Mouse (Mus musculus): Measurements from ENCODE around the gene Dtx2. TPM values are rescaled to one million over a fixed set of nuclear protein-coding genes. Genes with fewer than 3 reads are reported as not detected.
"Not testable (repeated sequence)": the region's sequence is repeated elsewhere in the genome, so short reads cannot be mapped to it uniquely, and the experiment has no call there.

The Dtx2 gene
- total RNA-seq, 2 experiments from 2014 or later, result 6.0 to 6.4 TPM

GRCm38 (mm10) chr5:136054301-136055077 is 59.9 kb downstream of the Dtx2 start, which contains the start of gene Upk3bl:
Upk3bl (plus strand) TSS chr5:136054492.
- DNase-seq, result no peak
- intact Hi-C loops (cut with DNase I), result no loop called here

GRCm38 (mm10) chr5:136056062-136056461 is 61.5 kb downstream of the Dtx2 start:
- no peak for DNase-seq
- intact Hi-C loops (cut with DNase I), result no loop called here

GRCm38 (mm10) chr5:136057085-136057484 is 62.5 kb downstream of the Dtx2 start:
- no peak for DNase-seq
- intact Hi-C loops (cut with DNase I), result no loop called here

GRCm38 (mm10) chr5:136061567-136061966 is 67.0 kb downstream of the Dtx2 start:
- DNase-seq, result peak; percentile 71 to 80
- intact Hi-C loops (cut with DNase I), result loop anchor here (2.0 to 5.0 kb wide), 2 partner anchors 81 to 184 kb away; partner anchors contain the start of gene Zp3

GRCm38 (mm10) chr5:136063920-136064319 is 69.3 kb downstream of the Dtx2 start:
- no peak for DNase-seq
- intact Hi-C loops (cut with DNase I), result loop anchor here (2.0 to 5.0 kb wide), 2 partner anchors 163 to 187 kb away; no protein-coding TSS in a partner anchor

GRCm38 (mm10) chr5:136066404-136067148 is 72.0 kb downstream of the Dtx2 start:
- DNase-seq; intact Hi-C loops (cut with DNase I): not testable (repeated sequence)

- intact Hi-C loops (cut with DNase I), result no loop called here
- no peak for DNase-seq
These were observed 74.8 kb downstream of the Dtx2 start for GRCm38 (mm10) chr5:136069411-136069810.

- intact Hi-C loops (cut with DNase I), result no loop called here
- DNase-seq, result no peak
These were observed 78.5 kb downstream of the Dtx2 start for GRCm38 (mm10) chr5:136073051-136073450.

- intact Hi-C loops (cut with DNase I), result no loop called here
These were observed 78.9 kb downstream of the Dtx2 start for GRCm38 (mm10) chr5:136073526-136073925.

GRCm38 (mm10) chr5:136075076-136075475 is 80.5 kb downstream of the Dtx2 start:
- intact Hi-C loops (cut with DNase I), result no loop called here
- no peak for DNase-seq

More at GRCm38 (mm10) chr5:136073526-136073925, 78.9 kb downstream of the Dtx2 start:
- no peak for DNase-seq

- intact Hi-C loops (cut with DNase I), result no loop called here
- DNase-seq, result no peak
These were observed 81.7 kb downstream of the Dtx2 start for GRCm38 (mm10) chr5:136076284-136076683.

GRCm38 (mm10) chr5:136077001-136077550 is 82.5 kb downstream of the Dtx2 start:
- no peak for DNase-seq
- intact Hi-C loops (cut with DNase I), result no loop called here

GRCm38 (mm10) chr5:136078136-136078535 is 83.5 kb downstream of the Dtx2 start:
- no peak for DNase-seq
- intact Hi-C loops (cut with DNase I), result no loop called here

- intact Hi-C loops (cut with DNase I), result no loop called here
- no peak for DNase-seq
These were observed 87.7 kb downstream of the Dtx2 start for GRCm38 (mm10) chr5:136082345-136082744.

Other genes with a start within 250 kb of the Dtx2 start
- not detected for gene Styxl1, start 216.4 kb upstream of the Dtx2 start, total RNA-seq (2021)
- gene Mdh2, start 216.3 kb upstream of the Dtx2 start, total RNA-seq (2021), result 1,000 to 10,000 TPM; 1,079 to 1,088 TPM
- not detected for gene Srrm3, start 187.9 kb upstream of the Dtx2 start, total RNA-seq (2021)
- 100 to 1,000 TPM; 269 to 277 TPM for gene Hspb1, start 106.9 kb upstream of the Dtx2 start, total RNA-seq (2021)
- 100 to 1,000 TPM; 297 to 301 TPM for gene Ywhag, start 60.2 kb upstream of the Dtx2 start, total RNA-seq (2021)
- 1 to 10 TPM in 1 of 2 experiments, under 1 TPM in 1; 0.57 to 1.1 TPM for gene Ssc4d, start 20.3 kb upstream of the Dtx2 start, total RNA-seq (2021)
- not detected for gene Zp3, start 14.7 kb upstream of the Dtx2 start, total RNA-seq (2021)
- not detected for gene Upk3b, start 43.7 kb downstream of the Dtx2 start, total RNA-seq (2021)
- not detected for gene Upk3bl, start 59.7 kb downstream of the Dtx2 start, total RNA-seq (2021)
- gene Rasa4, start 89.1 kb downstream of the Dtx2 start, total RNA-seq (2021), result 10 to 100 TPM; 23.8 to 23.9 TPM
- gene Polr2j, start 121.8 kb downstream of the Dtx2 start, total RNA-seq (2021), result 10 to 100 TPM; 56.0 to 60.9 TPM
- gene Lrwd1, start 141.3 kb downstream of the Dtx2 start, total RNA-seq (2021), result 1 to 10 TPM; 3.7 to 4.0 TPM
- gene Alkbh4, start 141.3 kb downstream of the Dtx2 start, total RNA-seq (2021), result 1 to 10 TPM; 3.8 to 4.1 TPM
- 1 to 10 TPM in 1 of 2 experiments, under 1 TPM in 1; 0.82 to 1.2 TPM for gene Orai2, start 175.9 kb downstream of the Dtx2 start, total RNA-seq (2021)
- gene Prkrip1, start 204.2 kb downstream of the Dtx2 start, total RNA-seq (2021), result 10 to 100 TPM; 20.9 to 21.4 TPM

Measured in gastrocnemius, postnatal 36 days (tissue).